Mouse (Mus musculus) heart, adult 2 months (tissue): ENCODE data around the gene Cabin1. TPM values are rescaled to one million over a fixed set of nuclear protein-coding genes. Genes with fewer than 3 reads are reported as not detected.

ENCODE experiments used
- DNase-seq, 2 experiments: peaks; one replicate each; pipeline ENCODE4 v3.0.0; 2021
- H3K27ac ChIP-seq: fragments of 200-600 bp; 2 replicates; pipeline ENCODE4 v1.8.1; 2022
- H3K27me3 ChIP-seq: fragments of 200-500 bp; 2 replicates; pipeline ENCODE4 v1.6.1; 2012; ENCODE audit warnings: mild to moderate bottlenecking, low read length, inconsistent platforms, mixed read lengths; ENCODE audit not compliant: control insufficient read depth, insufficient read depth
- H3K36me3 ChIP-seq: fragments of 200-500 bp; 2 replicates; pipeline ENCODE4 v1.6.1; 2012; ENCODE audit warnings: low read length, inconsistent platforms; ENCODE audit not compliant: control insufficient read depth, insufficient read depth
- H3K4me1 ChIP-seq: fragments of 200-500 bp; 2 replicates; pipeline ENCODE4 v1.6.1; 2011; ENCODE audit warnings: low read length; ENCODE audit not compliant: control insufficient read depth, insufficient read depth
- H3K4me3 ChIP-seq: fragments of 200-600 bp; 2 replicates; pipeline ENCODE4 v1.8.1; 2022
- H3K79me2 ChIP-seq: fragments of 200-500 bp; replicated peaks from 2 replicates; pipeline ENCODE4 v1.6.1; 2012; ENCODE audit warnings: mild to moderate bottlenecking, inconsistent platforms, low read length, moderate library complexity, mixed read lengths; ENCODE audit not compliant: control insufficient read depth, insufficient read depth
- H3K9ac ChIP-seq: fragments of 200-500 bp; 2 replicates; pipeline ENCODE4 v1.6.1; 2012; ENCODE audit warnings: low read depth, mild to moderate bottlenecking, control low read depth, inconsistent platforms, low read length, mixed read lengths
- CTCF ChIP-seq: fragments of 200-600 bp; IDR thresholded peaks from 2 replicates; pipeline ENCODE4 v1.8.1; 2022; ENCODE audit warnings: antibody characterized with exemption, mild to moderate bottlenecking, moderate library complexity
- EP300 ChIP-seq: fragments of 200-500 bp; IDR thresholded peaks from 2 replicates; pipeline ENCODE4 v1.6.1; 2011; ENCODE audit warnings: low read depth, low read length, control low read depth; ENCODE audit not compliant: insufficient read depth
- POLR2A ChIP-seq: fragments of 200-500 bp; IDR thresholded peaks from 2 replicates; pipeline ENCODE4 v1.6.1; 2011; ENCODE audit warnings: mild to moderate bottlenecking, low read depth, low read length, control low read depth; ENCODE audit not compliant: insufficient read depth
- WGBS: fragments of 180-500 bp; shearing (Covaris S2); methylation state at CpG from one replicate; pipeline ENCODE4 v1.1.7; 2018; 5-methylcytosine and 5-hydroxymethylcytosine counted together
- intact Hi-C: fragments of 180-260 bp; cut with DNase I; formaldehyde crosslinking; loops from one replicate; pipeline ENCODE4 v1.15.1; 2025
- polyA plus RNA-seq: library from polyadenylated mRNA; depleted of rRNA; stranded (reverse); fragments of >200 nt; gene quantifications from 2 replicates; pipeline ENCODE4 v1.2.3, GENCODE M21; 2012
- total RNA-seq, 2 experiments: library from RNA; stranded (reverse); gene quantifications; 2 replicates each; pipeline ENCODE4 v1.2.3; 2021

Cabin1 gene
- total and polyA plus RNA-seq, 3 experiments = 13.6 to 19.9 (median 17.9) TPM

DNA sequence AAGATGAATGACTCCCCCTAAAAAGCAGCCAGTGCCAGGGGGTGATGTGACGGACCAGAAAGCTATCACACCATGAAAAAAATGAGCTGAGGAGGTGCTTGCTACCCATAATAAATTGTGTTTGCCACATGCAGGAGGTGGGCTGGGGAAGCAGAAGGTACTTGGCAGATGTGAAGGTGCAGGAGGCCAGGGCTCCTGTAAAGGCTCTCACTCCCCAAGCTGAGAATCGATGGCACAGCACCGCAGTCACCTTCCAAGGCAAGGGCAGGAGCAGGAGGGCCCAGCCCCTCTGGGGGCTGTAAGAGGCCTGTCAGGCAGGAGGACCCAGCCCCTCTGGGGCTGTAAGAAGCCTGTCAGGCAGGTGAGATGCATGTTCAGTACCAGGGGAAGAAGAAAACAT is 102.3 kb downstream of the Cabin1 start:
- Histone ChIP-seq H3K27me3 (no peaks in the 10 kb centered on the region), H3K4me1 (peaks cover 7% of the 10 kb centered on the region), H3K79me2 (no peaks in the 10 kb centered on the region), H3K9ac (no peak overlapping the region), H3K36me3 (no peaks in the 10 kb centered on the region), H3K4me3 (no peak overlapping the region), H3K27ac (no peak overlapping the region)
- TF ChIP-seq CTCF (no peak), POLR2A (no peak), EP300 (no peak)
- WGBS = 87% methylated on average over 3 of the region's 3 CpGs
- no peak for DNase-seq
- intact Hi-C loops = no loop called here

DNA sequence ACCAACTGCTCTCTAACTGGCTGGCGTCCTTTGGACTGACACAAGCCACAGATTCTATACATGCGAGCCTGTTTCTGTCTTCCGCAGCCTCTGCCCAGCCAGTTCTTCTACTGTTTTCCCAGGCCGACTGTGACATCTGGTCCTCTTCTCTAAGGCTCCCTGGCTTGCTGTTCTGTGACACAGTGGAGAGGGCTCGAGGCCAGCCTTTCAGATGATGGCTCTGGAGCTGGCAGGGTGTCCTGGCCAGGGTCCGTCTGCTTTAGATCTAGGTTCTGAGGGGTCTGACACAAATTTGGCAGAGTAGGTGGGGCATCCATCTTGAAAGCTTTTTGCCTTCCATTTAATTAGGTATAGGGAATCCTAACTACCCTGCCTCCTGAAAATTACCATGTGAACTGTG is 102.8 kb downstream of the Cabin1 start:
- Histone ChIP-seq H3K27me3 (no peaks in the 10 kb centered on the region), H3K79me2 (no peaks in the 10 kb centered on the region), H3K9ac (no peak overlapping the region), H3K4me1 (peaks cover 2% of the 10 kb centered on the region), H3K4me3 (no peak overlapping the region), H3K36me3 (no peaks in the 10 kb centered on the region), H3K27ac (no peak overlapping the region)
- DNase-seq = no peak
- intact Hi-C loops = no loop called here
- 75% methylated on average over 6 of the region's 6 CpGs for WGBS
- TF ChIP-seq CTCF = no peak
- TF ChIP-seq EP300 = no peak
- TF ChIP-seq POLR2A = no peak

DNA sequence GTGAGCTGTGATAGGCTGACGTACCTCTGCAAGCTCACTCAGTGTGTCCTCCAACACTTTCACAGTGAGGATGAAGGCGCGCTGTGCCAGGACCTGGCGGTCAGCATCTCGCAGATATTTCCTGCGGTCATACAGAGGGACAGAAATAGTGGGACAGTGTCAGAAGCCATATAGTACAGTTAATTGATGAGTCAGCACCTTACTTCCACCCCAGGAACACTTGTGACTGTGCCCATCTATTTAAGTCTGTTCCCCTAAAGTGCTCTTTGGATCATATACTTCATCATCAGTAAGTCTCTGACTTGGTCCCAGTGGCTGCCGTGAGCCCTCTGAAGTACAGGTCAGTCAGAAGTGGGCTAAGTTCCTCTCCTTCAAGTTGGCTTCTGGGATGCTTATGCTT is 106.4 kb downstream of the Cabin1 start:
- DNase-seq = no peak
- intact Hi-C loops = no loop called here
- Histone ChIP-seq H3K79me2 (no peaks in the 10 kb centered on the region), H3K27me3 (no peaks in the 10 kb centered on the region), H3K4me3 (no peak overlapping the region), H3K36me3 (no peaks in the 10 kb centered on the region), H3K9ac (no peak overlapping the region), H3K27ac (no peak overlapping the region), H3K4me1 (no peaks in the 10 kb centered on the region)
- no peak for TF ChIP-seq POLR2A
- TF ChIP-seq CTCF = no peak
- TF ChIP-seq EP300 = no peak
- 95% methylated on average over 7 of the region's 7 CpGs for WGBS

DNA sequence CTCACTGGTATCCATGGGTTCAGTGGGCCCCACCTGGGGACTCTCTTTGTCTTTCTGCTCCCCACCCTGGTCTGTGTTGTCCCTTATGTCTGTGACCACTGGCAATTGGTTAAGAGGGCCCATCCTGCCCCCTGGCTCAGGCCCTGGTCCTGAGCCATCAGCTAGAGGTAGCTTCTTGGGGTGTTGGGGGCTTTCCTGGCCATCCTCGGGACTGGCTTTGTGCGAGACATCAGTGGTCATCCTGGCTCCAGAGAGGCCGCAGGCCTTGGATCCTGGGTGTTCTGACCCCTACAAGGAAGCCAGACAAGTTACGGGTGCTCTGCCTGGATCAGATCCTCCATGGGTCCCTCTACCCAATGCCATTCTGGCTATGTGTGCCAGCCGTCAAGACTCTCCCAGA is 107.0 kb downstream of the Cabin1 start:
- TF ChIP-seq POLR2A = no peak
- TF ChIP-seq EP300 = no peak
- TF ChIP-seq CTCF = no peak
- Histone ChIP-seq H3K36me3 (no peaks in the 10 kb centered on the region), H3K79me2 (no peaks in the 10 kb centered on the region), H3K9ac (no peak overlapping the region), H3K4me1 (no peaks in the 10 kb centered on the region), H3K4me3 (no peak overlapping the region), H3K27ac (no peak overlapping the region), H3K27me3 (no peaks in the 10 kb centered on the region)
- intact Hi-C loops = no loop called here
- WGBS = 93% methylated on average over 5 of the region's 5 CpGs
- DNase-seq = no peak

DNA sequence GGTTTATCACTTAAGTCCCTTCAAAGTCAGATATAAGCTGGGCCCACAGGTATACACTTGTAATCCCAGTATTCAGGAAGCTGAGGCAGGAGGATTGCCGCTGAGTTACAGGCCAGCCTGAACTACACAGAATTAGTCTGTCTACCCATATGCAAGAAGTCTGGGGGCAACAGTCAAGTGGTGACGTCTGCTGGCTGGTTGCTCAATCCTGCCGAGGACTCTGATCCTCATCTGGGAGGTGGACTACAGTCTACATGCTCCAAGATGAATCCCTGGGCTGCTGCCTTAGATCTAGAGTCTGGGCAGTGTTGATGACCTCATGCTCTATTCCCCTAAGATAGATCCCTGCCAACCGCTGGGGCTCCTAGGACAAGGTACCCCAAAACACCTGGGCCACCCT is 110.1 kb downstream of the Cabin1 start:
- H3K79me2 ChIP-seq = no peaks in the 10 kb centered on the region
- H3K4me3 ChIP-seq = no peak overlapping the region
- intact Hi-C loops = no loop called here
- no peaks in the 10 kb centered on the region for H3K4me1 ChIP-seq
- no peak for TF ChIP-seq EP300
- TF ChIP-seq CTCF = no peak
- no peak for TF ChIP-seq POLR2A
- H3K36me3 ChIP-seq = no peaks in the 10 kb centered on the region
- no peaks in the 10 kb centered on the region for H3K27me3 ChIP-seq
- H3K9ac ChIP-seq = no peak overlapping the region
- H3K27ac ChIP-seq = no peak overlapping the region
- DNase-seq = no peak
- 87% methylated on average over 4 of the region's 4 CpGs for WGBS

DNA sequence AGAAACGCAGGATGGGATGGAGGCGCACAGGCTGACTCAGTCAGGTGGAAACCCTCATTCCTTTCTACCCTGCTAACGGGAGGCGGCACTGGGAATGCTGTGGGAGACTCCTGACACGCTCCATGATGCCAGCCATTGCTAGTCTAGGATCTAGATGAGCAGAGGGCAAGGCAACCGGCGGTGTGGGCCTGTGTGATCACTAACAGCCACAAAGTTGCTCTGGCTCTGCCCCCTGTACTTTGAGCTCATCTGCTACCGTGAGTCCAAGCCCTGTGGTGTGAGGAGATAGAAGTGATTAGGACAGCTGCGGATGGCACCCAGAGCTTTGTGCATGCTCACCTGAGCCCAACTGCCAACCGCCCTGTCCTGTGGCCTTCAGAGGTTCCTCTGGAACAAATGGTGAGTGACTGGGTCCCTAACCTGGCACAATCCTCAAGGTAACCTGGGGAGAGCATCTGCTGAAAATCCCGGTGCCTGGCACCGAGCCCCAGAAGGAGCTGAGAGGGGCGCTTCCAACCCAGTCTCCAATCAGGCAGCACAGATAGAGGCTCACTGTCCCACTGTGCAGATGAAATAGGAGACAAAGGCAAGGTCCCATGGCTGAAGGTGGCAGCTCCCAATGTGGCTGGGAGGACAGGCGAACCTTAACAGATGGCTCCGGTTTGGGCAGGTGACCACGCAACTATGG is 112.6 kb downstream of the Cabin1 start:
- Histone ChIP-seq H3K36me3 (no peaks in the 10 kb centered on the region), H3K27me3 (no peaks in the 10 kb centered on the region), H3K27ac (no peak overlapping the region), H3K79me2 (no peaks in the 10 kb centered on the region), H3K4me3 (no peak overlapping the region), H3K4me1 (no peaks in the 10 kb centered on the region), H3K9ac (no peak overlapping the region)
- WGBS = 95% methylated on average over 16 of the region's 16 CpGs
- TF ChIP-seq CTCF (no peak), EP300 (no peak), POLR2A (no peak)
- intact Hi-C loops = no loop called here
- DNase-seq = no peak
